Mouse (Mus musculus) erythroblast, adult 5-6 weeks (primary cell): ENCODE data around the gene Arhgap45. TPM values are rescaled to one million over a fixed set of nuclear protein-coding genes. Genes with fewer than 3 reads are reported as not detected.

Experiments
- ATAC-seq: replicated peaks from 2 replicates; pipeline ENCODE4 v1.8.0; 2016; ENCODE audit warnings: moderate number of reproducible peaks, mild to moderate bottlenecking, moderate TSS enrichment, inconsistent platforms; ENCODE audit not compliant: poor library complexity, low FRiP score, severe bottlenecking
- total RNA-seq, 2 experiments: library from RNA; stranded (forward) in 1 of 2; stranded (reverse) in 1 of 2; fragments of 150-400 nt in 1 of 2; fragments of 200-764, 138-1000 nt in 1 of 2; gene quantifications; 2 replicates each; pipeline versions ENCODE4 v1.2.3 to v1.2.4; 2015 to 2017; ENCODE audit warnings: low replicate concordance in 2 of 2

Arhgap45 gene
- total RNA-seq, 2 experiments from 2014 or later, result 23.1 to 35.8 TPM

- ATAC-seq, result no peak
Measured at GRCm38 (mm10) chr10:80011740-80012139, 4.7 kb upstream of the Arhgap45 start.

GRCm38 (mm10) chr10:80013609-80014008, 2.8 kb upstream of the Arhgap45 start:
- no peak for ATAC-seq

GRCm38 (mm10) chr10:80014484-80015290, 1.8 kb upstream of the Arhgap45 start:
- no peak for ATAC-seq

GRCm38 (mm10) chr10:80015583-80015982, 870 bp upstream of the Arhgap45 start:
- ATAC-seq, result no peak

GRCm38 (mm10) chr10:80016931-80017330, 478 bp downstream of the Arhgap45 start:
- peak; percentile 19; the same call in 1 of the 2 replicates for ATAC-seq

- ATAC-seq, result no peak
Measured at GRCm38 (mm10) chr10:80017361-80017760, 908 bp downstream of the Arhgap45 start.

GRCm38 (mm10) chr10:80017771-80018170, 1.3 kb downstream of the Arhgap45 start:
- ATAC-seq, result 0 out of 2 replicates have a peak, but pooled peaks have one; percentile 14

- peak; percentile 27 for ATAC-seq
Measured at GRCm38 (mm10) chr10:80018739-80019297, 2.4 kb downstream of the Arhgap45 start.

GRCm38 (mm10) chr10:80019471-80020131, 3.1 kb downstream of the Arhgap45 start:
- no peak for ATAC-seq

GRCm38 (mm10) chr10:80020191-80020590, 3.7 kb downstream of the Arhgap45 start:
- ATAC-seq, result no peak

- ATAC-seq, result no peak
Measured at GRCm38 (mm10) chr10:80020603-80021319, 4.3 kb downstream of the Arhgap45 start.

- ATAC-seq, result no peak
Measured at GRCm38 (mm10) chr10:80021320-80021641, 4.8 kb downstream of the Arhgap45 start.

GRCm38 (mm10) chr10:80022164-80022563, 5.7 kb downstream of the Arhgap45 start:
- no peak for ATAC-seq

GRCm38 (mm10) chr10:80022806-80023205, 6.4 kb downstream of the Arhgap45 start:
- ATAC-seq, result no peak

- no peak for ATAC-seq
Measured at GRCm38 (mm10) chr10:80023758-80024157, 7.3 kb downstream of the Arhgap45 start.

- no peak for ATAC-seq
Measured at GRCm38 (mm10) chr10:80024229-80025043, 8.0 kb downstream of the Arhgap45 start.

GRCm38 (mm10) chr10:80025044-80025347, 8.5 kb downstream of the Arhgap45 start:
- ATAC-seq, result no peak

GRCm38 (mm10) chr10:80025463-80025862, 9.0 kb downstream of the Arhgap45 start:
- no peak for ATAC-seq

GRCm38 (mm10) chr10:80025889-80026288, 9.4 kb downstream of the Arhgap45 start:
- peak; percentile 36; the same call in 1 of the 2 replicates for ATAC-seq
